Mouse (Mus musculus) spleen, postnatal 36 days (tissue): ENCODE measurements at regions not wholly inside any gene's neighbourhood (a gene's known extent, or its start where the extent isn't known, plus 50 kb on each side); places are given as distances from the start of the nearest gene placed in this dataset.

Source experiments
- DNase-seq, 2 experiments: peaks; one replicate each; pipeline ENCODE4 v3.0.0; 2022; ENCODE audit warnings: low spot score in 2 of 2, mixed read lengths in 1 of 2

GRCm38 (mm10) chr15:56043282-56043681 is 1434.1 kb downstream of the Slc22a22 start:
- no peak for DNase-seq

- DNase-seq, result no peak
Measured at GRCm38 (mm10) chr15:56042449-56042848, 1435.0 kb downstream of the Slc22a22 start.

- DNase-seq, result no peak
Measured at GRCm38 (mm10) chr15:56030007-56030406, 1447.4 kb downstream of the Slc22a22 start.

GRCm38 (mm10) chr15:56027197-56027818 is 1450.1 kb downstream of the Slc22a22 start:
- DNase-seq, result no peak

GRCm38 (mm10) chr15:56024705-56025104 is 1452.7 kb downstream of the Slc22a22 start:
- DNase-seq, result no peak

GRCm38 (mm10) chr15:56023862-56024484 is 1453.5 kb downstream of the Slc22a22 start:
- DNase-seq, result no peak

GRCm38 (mm10) chr15:56022315-56022714 is 1455.1 kb downstream of the Slc22a22 start:
- DNase-seq, result no peak

GRCm38 (mm10) chr15:56018141-56018540 is 1459.3 kb downstream of the Slc22a22 start:
- no peak for DNase-seq

GRCm38 (mm10) chr15:56017561-56017960 is 1459.9 kb downstream of the Slc22a22 start:
- no peak for DNase-seq

- DNase-seq, result no peak
Measured at GRCm38 (mm10) chr15:56016070-56016469, 1461.4 kb downstream of the Slc22a22 start.

GRCm38 (mm10) chr15:56014059-56014620 is 1463.3 kb downstream of the Slc22a22 start:
- DNase-seq, result no peak

- no peak for DNase-seq
Measured at GRCm38 (mm10) chr15:56008603-56009174, 1468.7 kb downstream of the Slc22a22 start.

GRCm38 (mm10) chr15:56007376-56007775 is 1470.0 kb downstream of the Slc22a22 start:
- no peak for DNase-seq

GRCm38 (mm10) chr15:56005361-56005760 is 1472.1 kb downstream of the Slc22a22 start:
- DNase-seq, result no peak

- no peak for DNase-seq
Measured at GRCm38 (mm10) chr15:56003921-56004320, 1473.5 kb downstream of the Slc22a22 start.

GRCm38 (mm10) chr15:55999605-56000004 is 1477.8 kb downstream of the Slc22a22 start:
- DNase-seq, result no peak

- DNase-seq, result no peak
Measured at GRCm38 (mm10) chr15:55997977-55998376, 1479.4 kb downstream of the Slc22a22 start.

- DNase-seq, result no peak
Measured at GRCm38 (mm10) chr15:55994680-55995079, 1482.7 kb downstream of the Slc22a22 start.

GRCm38 (mm10) chr15:55975843-55976242 is 1501.6 kb downstream of the Slc22a22 start:
- no peak for DNase-seq

- DNase-seq, result no peak
Measured at GRCm38 (mm10) chr15:55966780-55967179, 1510.6 kb downstream of the Slc22a22 start.

- no peak for DNase-seq
Measured at GRCm38 (mm10) chr15:55965296-55965695, 1512.1 kb downstream of the Slc22a22 start.

- DNase-seq, result no peak
Measured at GRCm38 (mm10) chr15:55962093-55962492, 1515.3 kb downstream of the Slc22a22 start.
